Comparison of ENCODE assay signal across 9 mouse cellular contexts in genomic region chr4:46086718-46087426, GRCm38 (mm10). TPM values are rescaled to one million over a fixed set of nuclear protein-coding genes. Genes with fewer than 3 reads are reported as not detected.
A peak's percentile ranks its signal among the peaks of the same experiment; 100 is the strongest.
DNase-seq lines count a peak whose midpoint lies in the region; ATAC-seq and TF ChIP-seq lines count a peak whose summit lies in the region.
"Had no signal": no experiment of that assay in that cellular context is flagged by ENCODE, and none has a peak within 500 bp of the region (broad histone marks: within the 10 kb centered on the region; RNA-seq: fewer than 3 reads in every experiment).

No protein-coding gene starts in this region.

- H3K36me3 ChIP-seq in hindbrain, embryonic 10.5 days: no peaks in the 10 kb centered on the region
- no peaks in the 10 kb centered on the region for H3K36me3 ChIP-seq in hindbrain, embryonic 16.5 days (ENCODE audit: control insufficient read depth, insufficient read depth, low read length)
- peaks cover 11% of the 10 kb centered on the region; the same call in 1 of the 2 replicates for H3K36me3 ChIP-seq in heart, adult 2 months (ENCODE audit: control insufficient read depth, insufficient read depth, low read length)

- DNase-seq in hindbrain, embryonic 10.5 days (ENCODE audit: low spot score): no peak
- DNase-seq in heart, adult 2 months: peak; percentile 46 to 58
- DNase-seq in left cerebral cortex, postnatal 10 days (ENCODE audit: extremely low spot score in 1 of 2, low spot score in 2 of 2): peak; percentile 48 to 62
- no peak for DNase-seq in cerebellum, adult 11-12 months
- DNase-seq in ovary, postnatal 36 days (ENCODE audit: low spot score): no peak
- DNase-seq: cerebellum, adult 11 months had no signal

- 0 out of 2 replicates have a peak, but pooled peaks have one; percentile 31 for TF ChIP-seq EP300 in heart, adult 2 months (IDR thresholded peaks at IDR 0.05; ENCODE audit: insufficient read depth, low read depth, low read length)

- no peak overlapping the region for H3K4me2 ChIP-seq in hindbrain, embryonic 16.5 days (ENCODE audit: low read length)

- TF ChIP-seq POLR2A in bone marrow macrophage, adult 2 months (IDR thresholded peaks at IDR 0.05; ENCODE audit: borderline replicate concordance, low read depth, low read length): no peak
- no peak for TF ChIP-seq POLR2A in heart, adult 2 months (IDR thresholded peaks at IDR 0.05; ENCODE audit: insufficient read depth, low read depth, low read length)

- no peak for TF ChIP-seq CTCF in bone marrow macrophage, adult 2 months (IDR thresholded peaks at IDR 0.05; ENCODE audit: low read depth, low read length)
- no peak for TF ChIP-seq CTCF in heart, adult 2 months (IDR thresholded peaks at IDR 0.05)

- H3K4me3 ChIP-seq in hindbrain, embryonic 10.5 days: no peak overlapping the region
- no peak overlapping the region for H3K4me3 ChIP-seq in hindbrain, embryonic 16.5 days (ENCODE audit: low read length)
- H3K4me3 ChIP-seq in bone marrow macrophage, adult 2 months (ENCODE audit: insufficient read depth, low read length): peak overlapping the region; percentile 38
- H3K4me3 ChIP-seq in heart, adult 2 months: no peak overlapping the region

- WGBS in hindbrain, embryonic 10.5 days: 83% methylated on average over 18 of the region's 18 CpGs
- 81% methylated on average over 18 of the region's 18 CpGs for WGBS in hindbrain, embryonic 16.5 days
- 28% methylated on average over 18 of the region's 18 CpGs for WGBS in heart, adult 2 months

- H3K79me2 ChIP-seq in heart, adult 2 months (replicated peaks; ENCODE audit: control insufficient read depth, insufficient read depth, low read length): no peaks in the 10 kb centered on the region

- no peaks in the 10 kb centered on the region for H3K27me3 ChIP-seq in hindbrain, embryonic 10.5 days (ENCODE audit: insufficient read depth, poor library complexity, severe bottlenecking)
- H3K27me3 ChIP-seq in hindbrain, embryonic 16.5 days (replicated peaks; ENCODE audit: control insufficient read depth, insufficient read depth, low read length): no peaks in the 10 kb centered on the region
- no peaks in the 10 kb centered on the region for H3K27me3 ChIP-seq in heart, adult 2 months (ENCODE audit: control insufficient read depth, insufficient read depth, low read length)

- no peak overlapping the region for H3K9ac ChIP-seq in hindbrain, embryonic 16.5 days (ENCODE audit: low read depth, low read length)
- no peak overlapping the region for H3K9ac ChIP-seq in heart, adult 2 months (ENCODE audit: low read depth, low read length)

- intact Hi-C loops in heart, adult 2 months (cut with DNase I): loop anchor here (2.0 kb wide), 1 partner anchor 48 kb away; the partner anchor contains the start of gene Tmod1
- intact Hi-C loops in left cerebral cortex, postnatal 10 days (cut with DNase I): no loop called here

- H3K9me3 ChIP-seq in hindbrain, embryonic 10.5 days: no peaks in the 10 kb centered on the region
- H3K9me3 ChIP-seq in hindbrain, embryonic 16.5 days (ENCODE audit: control insufficient read depth, low read length): no peaks in the 10 kb centered on the region

- H3K27ac ChIP-seq in hindbrain, embryonic 10.5 days: peak overlapping the region; percentile 41; the same call in 1 of the 2 replicates
- H3K27ac ChIP-seq in hindbrain, embryonic 16.5 days (ENCODE audit: low read depth, low read length): no peak overlapping the region
- H3K27ac ChIP-seq in bone marrow macrophage, adult 2 months (ENCODE audit: insufficient read depth, low read depth, low read length): peak overlapping the region; percentile 90
- peak overlapping the region; percentile 62 for H3K27ac ChIP-seq in heart, adult 2 months

- ATAC-seq in hindbrain, embryonic 16.5 days: no peak
- no peak for ATAC-seq in megakaryocyte progenitor cell, adult 5-6 weeks (replicated peaks; ENCODE audit: poor library complexity)

- peaks cover 8% of the 10 kb centered on the region for H3K4me1 ChIP-seq in hindbrain, embryonic 10.5 days (replicated peaks)
- H3K4me1 ChIP-seq in hindbrain, embryonic 16.5 days (ENCODE audit: control insufficient read depth, insufficient read depth, low read depth, low read length): peaks cover 4% of the 10 kb centered on the region; the same call in 1 of the 2 replicates
- peaks cover 32% of the 10 kb centered on the region for H3K4me1 ChIP-seq in bone marrow macrophage, adult 2 months (ENCODE audit: control insufficient read depth, insufficient read depth, low read length)
- H3K4me1 ChIP-seq in heart, adult 2 months (ENCODE audit: control insufficient read depth, insufficient read depth, low read length): peaks cover 25% of the 10 kb centered on the region

RNA-seq across cellular contexts. Expression of gene Tmod1, which starts 48.1 kb away (rescaled TPM):
- 2.9 and 3.4 TPM in 2 replicates for polyA plus RNA-seq in hindbrain, embryonic 10.5 days (2016; fragmentation: Nextera tagmentation; extraction: Ambion mirVana)
- polyA plus RNA-seq in hindbrain, embryonic 16.5 days (2015; fragmentation: Nextera tagmentation; extraction: Ambion mirVana): 2.1 and 3.0 TPM in 2 replicates
- 0.89 and 1.2 TPM in 2 replicates for polyA plus RNA-seq in bone marrow macrophage, adult 2 months (2012; ENCODE audit: insufficient read depth, insufficient read length, missing spikeins)
- total RNA-seq in heart, adult 2 months (2021): 100 to 1,000 TPM; 250 to 264 TPM
- 142 and 220 TPM in 2 replicates for polyA plus RNA-seq in heart, adult 2 months (2012; rRNA removed)
- 10 to 100 TPM; 10.5 to 11.3 TPM for total RNA-seq in left cerebral cortex, postnatal 10 days (2021)
- 0.07 and 0.10 TPM in 2 replicates for total RNA-seq in megakaryocyte progenitor cell, adult 5-6 weeks (2015)
- total RNA-seq in megakaryocyte progenitor cell, adult 5-6 weeks (2017): 0.04 and 0.14 TPM in 2 replicates

RNA-seq across cellular contexts. Expression of gene Ncbp1, which starts 51.5 kb away (rescaled TPM):
- 108 and 123 TPM in 2 replicates for polyA plus RNA-seq in hindbrain, embryonic 10.5 days (2016; fragmentation: Nextera tagmentation; extraction: Ambion mirVana)
- polyA plus RNA-seq in hindbrain, embryonic 16.5 days (2015; fragmentation: Nextera tagmentation; extraction: Ambion mirVana): 61.4 and 71.7 TPM in 2 replicates
- 24.5 and 24.7 TPM in 2 replicates for polyA plus RNA-seq in bone marrow macrophage, adult 2 months (2012; ENCODE audit: insufficient read depth, insufficient read length, missing spikeins)
- 10 to 100 TPM; 19.1 to 21.0 TPM for total RNA-seq in heart, adult 2 months (2021)
- 14.9 and 26.0 TPM in 2 replicates for polyA plus RNA-seq in heart, adult 2 months (2012; rRNA removed)
- total RNA-seq in left cerebral cortex, postnatal 10 days (2021): 10 to 100 TPM; 48.7 to 53.1 TPM
- 81.5 and 82.3 TPM in 2 replicates for total RNA-seq in megakaryocyte progenitor cell, adult 5-6 weeks (2015)
- 108 and 109 TPM in 2 replicates for total RNA-seq in megakaryocyte progenitor cell, adult 5-6 weeks (2017)

RNA-seq across cellular contexts. Expression of gene Tstd2, which starts 51.6 kb away (rescaled TPM):
- polyA plus RNA-seq in hindbrain, embryonic 10.5 days (2016; fragmentation: Nextera tagmentation; extraction: Ambion mirVana): 57.2 and 64.0 TPM in 2 replicates
- polyA plus RNA-seq in hindbrain, embryonic 16.5 days (2015; fragmentation: Nextera tagmentation; extraction: Ambion mirVana): 19.2 and 26.2 TPM in 2 replicates
- polyA plus RNA-seq in bone marrow macrophage, adult 2 months (2012; ENCODE audit: insufficient read depth, insufficient read length, missing spikeins): 30.8 and 34.2 TPM in 2 replicates
- total RNA-seq in heart, adult 2 months (2021): 10 to 100 TPM; 13.4 to 14.9 TPM
- polyA plus RNA-seq in heart, adult 2 months (2012; rRNA removed): 9.2 and 12.2 TPM in 2 replicates
- 10 to 100 TPM; 16.5 to 16.9 TPM for total RNA-seq in left cerebral cortex, postnatal 10 days (2021)
- 22.1 and 23.8 TPM in 2 replicates for total RNA-seq in megakaryocyte progenitor cell, adult 5-6 weeks (2015)
- total RNA-seq in megakaryocyte progenitor cell, adult 5-6 weeks (2017): 30.9 and 40.3 TPM in 2 replicates

Comparison
In these comparisons a context has a peak if more than half of its experiments do, and no peak if none do; other contexts are left out.
1. DNase-seq: peak in heart, adult 2 months (2 of 2) and left cerebral cortex, postnatal 10 days (2 of 2); none in hindbrain, embryonic 10.5 days (single experiment), cerebellum, adult 11-12 months (single experiment) and ovary, postnatal 36 days (single experiment).
2. RNA of gene Tmod1, which starts 48.1 kb away (polyA plus RNA-seq): 142 to 220 TPM in heart, adult 2 months; 2.9 to 3.4 TPM in hindbrain, embryonic 10.5 days, 2.1 to 3.0 TPM in hindbrain, embryonic 16.5 days and 0.89 to 1.2 TPM in bone marrow macrophage, adult 2 months; every median in the first group is over 10 times any median in the second.